Mouse (Mus musculus) neural tube, embryonic 12.5 days (tissue): ENCODE data around the gene Mark3. TPM values are rescaled to one million over a fixed set of nuclear protein-coding genes. Genes with fewer than 3 reads are reported as not detected.
"Not testable (repeated sequence)": the region's sequence is repeated elsewhere in the genome, so short reads cannot be mapped to it uniquely, and the experiment has no call there.

Experiments
- ATAC-seq: fragments of 200-750 bp; cut with Nextera tagmentation; 2 replicates; pipeline ENCODE4 v1.8.0; 2017; ENCODE audit warnings: low read depth, mild to moderate bottlenecking, moderate TSS enrichment, moderate library complexity; ENCODE audit not compliant: low FRiP score
- H3K27ac ChIP-seq: fragments of 300-500 bp; sonication (generic); 2 replicates; pipeline ENCODE4 v1.5.1; 2016
- H3K27me3 ChIP-seq: fragments of 300-500 bp; sonication (generic); replicated peaks from 2 replicates; pipeline ENCODE4 v1.6.1; 2016; ENCODE audit warnings: mild to moderate bottlenecking
- H3K36me3 ChIP-seq: fragments of 300-500 bp; sonication (generic); 2 replicates; pipeline ENCODE4 v1.6.1; 2016; ENCODE audit warnings: mild to moderate bottlenecking
- H3K4me1 ChIP-seq: fragments of 300-500 bp; sonication (generic); 2 replicates; pipeline ENCODE4 v1.6.1; 2016
- H3K4me2 ChIP-seq: fragments of 300-500 bp; sonication (generic); replicated peaks from 2 replicates; pipeline ENCODE4 v1.6.1; 2016; ENCODE audit warnings: mild to moderate bottlenecking
- H3K4me3 ChIP-seq: fragments of 300-500 bp; sonication (generic); 2 replicates; pipeline ENCODE4 v1.5.1; 2016
- H3K9ac ChIP-seq: fragments of 300-500 bp; sonication (generic); 2 replicates; pipeline ENCODE4 v1.6.1; 2016; ENCODE audit warnings: mild to moderate bottlenecking
- H3K9me3 ChIP-seq: fragments of 300-500 bp; sonication (generic); 2 replicates; pipeline ENCODE4 v1.6.1; 2016; ENCODE audit warnings: mild to moderate bottlenecking
- WGBS: fragments of 180-500 bp; shearing (Covaris S2); methylation state at CpG from one replicate; pipeline ENCODE4 v1.1.7; 2016; 5-methylcytosine and 5-hydroxymethylcytosine counted together
- polyA plus RNA-seq: library from polyadenylated mRNA; unstranded; fragments of >200 nt; fragmentation: Nextera tagmentation; extraction: Ambion mirVana; gene quantifications from 2 replicates; pipeline ENCODE4 v1.2.1, GENCODE M21; 2016

Mark3 gene
- polyA plus RNA-seq, 1 experiment from 2014 or later: 88.3 TPM

- Histone ChIP-seq H3K4me2 (peak overlapping the region; percentile 83), H3K36me3 (peaks cover 49% of the 10 kb centered on the region), H3K27ac (peak overlapping the region; percentile 97; the same call in 1 of the 2 replicates), H3K27me3 (no peaks in the 10 kb centered on the region), H3K4me1 (peaks cover 28% of the 10 kb centered on the region), H3K9ac (peak overlapping the region; percentile 96), H3K4me3 (peak overlapping the region; percentile 95), H3K9me3 (no peaks in the 10 kb centered on the region)
- no peak for ATAC-seq
- 1% methylated on average over 18 of the region's 18 CpGs for WGBS
Measured at GRCm38 (mm10) chr12:111539041-111539345, 35.3 kb upstream of the Mark3 start.

- no peaks in the 10 kb centered on the region for H3K27me3 ChIP-seq
- 92% methylated on average over 3 of the region's 3 CpGs for WGBS
- peaks cover 57% of the 10 kb centered on the region for H3K36me3 ChIP-seq
- H3K4me1 ChIP-seq: no peaks in the 10 kb centered on the region
- no peak overlapping the region for H3K4me3 ChIP-seq
- H3K9ac ChIP-seq: no peak overlapping the region
- H3K27ac ChIP-seq: no peak overlapping the region
- ATAC-seq: no peak
- H3K4me2 ChIP-seq: no peak overlapping the region
- H3K9me3 ChIP-seq: no peaks in the 10 kb centered on the region
Measured at GRCm38 (mm10) chr12:111547070-111547469, 27.3 kb upstream of the Mark3 start.

GRCm38 (mm10) chr12:111548555-111549289 is 25.6 kb upstream of the Mark3 start:
- H3K4me1 ChIP-seq: no peaks in the 10 kb centered on the region
- H3K27me3 ChIP-seq: no peaks in the 10 kb centered on the region
- H3K27ac ChIP-seq: no peak overlapping the region
- 68% methylated on average over 2 of the region's 2 CpGs for WGBS
- no peak for ATAC-seq
- H3K9me3 ChIP-seq: no peaks in the 10 kb centered on the region
- H3K4me2 ChIP-seq: no peak overlapping the region
- no peak overlapping the region for H3K4me3 ChIP-seq
- H3K9ac ChIP-seq: no peak overlapping the region
- peaks cover 40% of the 10 kb centered on the region for H3K36me3 ChIP-seq

- no peak overlapping the region for H3K9ac ChIP-seq
- no peak overlapping the region for H3K4me3 ChIP-seq
- no peaks in the 10 kb centered on the region for H3K4me1 ChIP-seq
- ATAC-seq: no peak
- H3K4me2 ChIP-seq: no peak overlapping the region
- no peak overlapping the region for H3K27ac ChIP-seq
- no peaks in the 10 kb centered on the region for H3K9me3 ChIP-seq
- H3K27me3 ChIP-seq: no peaks in the 10 kb centered on the region
- 66% methylated on average over 1 of the region's 1 CpGs for WGBS
- H3K36me3 ChIP-seq: peaks cover 25% of the 10 kb centered on the region
Measured at GRCm38 (mm10) chr12:111550679-111551078, 23.6 kb upstream of the Mark3 start.

- ATAC-seq: no peak
- Histone ChIP-seq H3K9me3 (no peaks in the 10 kb centered on the region), H3K27ac (no peak overlapping the region), H3K4me1 (no peaks in the 10 kb centered on the region), H3K27me3 (no peaks in the 10 kb centered on the region), H3K9ac (no peak overlapping the region), H3K4me3 (no peak overlapping the region), H3K36me3 (peaks cover 14% of the 10 kb centered on the region), H3K4me2 (no peak overlapping the region)
- 80% methylated on average over 8 of the region's 8 CpGs for WGBS
Measured at GRCm38 (mm10) chr12:111552342-111552741, 22.0 kb upstream of the Mark3 start.

- no peak overlapping the region for H3K4me2 ChIP-seq
- H3K4me3 ChIP-seq: no peak overlapping the region
- peaks cover 5% of the 10 kb centered on the region for H3K4me1 ChIP-seq
- H3K27ac ChIP-seq: no peak overlapping the region
- H3K9me3 ChIP-seq: no peaks in the 10 kb centered on the region
- WGBS: 68% methylated on average over 4 of the region's 4 CpGs
- H3K27me3 ChIP-seq: no peaks in the 10 kb centered on the region
- no peaks in the 10 kb centered on the region for H3K36me3 ChIP-seq
- no peak for ATAC-seq
- no peak overlapping the region for H3K9ac ChIP-seq
Measured at GRCm38 (mm10) chr12:111555357-111555756, 19.0 kb upstream of the Mark3 start.

GRCm38 (mm10) chr12:111555893-111556292 is 18.4 kb upstream of the Mark3 start:
- H3K4me3 ChIP-seq, H3K27ac ChIP-seq, H3K9me3 ChIP-seq, H3K9ac ChIP-seq, H3K4me2 ChIP-seq, H3K4me1 ChIP-seq, ATAC-seq, H3K36me3 ChIP-seq, H3K27me3 ChIP-seq: not testable (repeated sequence)
- whole genome bisulfite sequencing: 86% methylated on average over 5 of the region's 5 CpGs

- Histone ChIP-seq H3K27me3 (no peaks in the 10 kb centered on the region), H3K9me3 (no peaks in the 10 kb centered on the region), H3K4me2 (no peak overlapping the region), H3K27ac (no peak overlapping the region), H3K4me3 (no peak overlapping the region), H3K36me3 (no peaks in the 10 kb centered on the region), H3K4me1 (peaks cover 8% of the 10 kb centered on the region), H3K9ac (no peak overlapping the region)
- ATAC-seq: no peak
- 77% methylated on average over 6 of the region's 6 CpGs for WGBS
Measured at GRCm38 (mm10) chr12:111557538-111557937, 16.8 kb upstream of the Mark3 start.

GRCm38 (mm10) chr12:111558655-111559054 is 15.7 kb upstream of the Mark3 start:
- Histone ChIP-seq H3K27ac (no peak overlapping the region), H3K9ac (no peak overlapping the region), H3K4me2 (no peak overlapping the region), H3K9me3 (no peaks in the 10 kb centered on the region), H3K4me1 (peaks cover 8% of the 10 kb centered on the region), H3K27me3 (no peaks in the 10 kb centered on the region), H3K36me3 (no peaks in the 10 kb centered on the region), H3K4me3 (no peak overlapping the region)
- WGBS: 50% methylated on average over 2 of the region's 2 CpGs
- no peak for ATAC-seq

- H3K9ac ChIP-seq: no peak overlapping the region
- H3K27ac ChIP-seq: no peak overlapping the region
- 67% methylated on average over 18 of the region's 18 CpGs for WGBS
- peaks cover 8% of the 10 kb centered on the region for H3K4me1 ChIP-seq
- H3K36me3 ChIP-seq: no peaks in the 10 kb centered on the region
- ATAC-seq: no peak
- H3K4me2 ChIP-seq: peak overlapping the region; percentile 18; the same call in 1 of the 2 replicates
- H3K4me3 ChIP-seq: no peak overlapping the region
- no peaks in the 10 kb centered on the region for H3K9me3 ChIP-seq
- H3K27me3 ChIP-seq: no peaks in the 10 kb centered on the region
Measured at GRCm38 (mm10) chr12:111559647-111560258, 14.6 kb upstream of the Mark3 start.

- Histone ChIP-seq H3K36me3 (no peaks in the 10 kb centered on the region), H3K4me3 (no peak overlapping the region), H3K9ac (no peak overlapping the region), H3K4me1 (peaks cover 8% of the 10 kb centered on the region), H3K27me3 (no peaks in the 10 kb centered on the region), H3K9me3 (no peaks in the 10 kb centered on the region), H3K27ac (no peak overlapping the region), H3K4me2 (peak overlapping the region; percentile 18; the same call in 1 of the 2 replicates)
- no peak for ATAC-seq
- WGBS: 55% methylated on average over 5 of the region's 5 CpGs
Measured at GRCm38 (mm10) chr12:111560286-111560685, 14.0 kb upstream of the Mark3 start.

- Histone ChIP-seq H3K27me3 (no peaks in the 10 kb centered on the region), H3K27ac (no peak overlapping the region), H3K9me3 (no peaks in the 10 kb centered on the region), H3K4me2 (no peak overlapping the region), H3K9ac (no peak overlapping the region), H3K36me3 (no peaks in the 10 kb centered on the region), H3K4me1 (peaks cover 8% of the 10 kb centered on the region), H3K4me3 (no peak overlapping the region)
- 54% methylated on average over 4 of the region's 4 CpGs for WGBS
- no peak for ATAC-seq
Measured at GRCm38 (mm10) chr12:111562276-111562814, 12.0 kb upstream of the Mark3 start.
